Mouse (Mus musculus) G1E (cell line): ENCODE measurements around the gene Dennd1c.

Source experiments
- CTCF ChIP-seq: IDR thresholded peaks from 2 replicates; pipeline ENCODE4 v1.5.1; 2012; ENCODE audit warnings: low read depth, low read length, inconsistent platforms, mixed read lengths
- GATA1 ChIP-seq: IDR thresholded peaks from 2 replicates; pipeline ENCODE4 v1.6.1; 2012; ENCODE audit warnings: borderline replicate concordance, low read length, inconsistent platforms, mixed read lengths
- GATA2 ChIP-seq: IDR thresholded peaks from 2 replicates; pipeline ENCODE4 v1.6.1; 2012; ENCODE audit warnings: low read depth, low read length, inconsistent platforms, borderline replicate concordance
- POLR2AphosphoS5 ChIP-seq: IDR thresholded peaks from 2 replicates; pipeline ENCODE4 v1.6.1; 2012; ENCODE audit warnings: low read depth, low read length, inconsistent platforms; ENCODE audit not compliant: insufficient replicate concordance

DNA sequence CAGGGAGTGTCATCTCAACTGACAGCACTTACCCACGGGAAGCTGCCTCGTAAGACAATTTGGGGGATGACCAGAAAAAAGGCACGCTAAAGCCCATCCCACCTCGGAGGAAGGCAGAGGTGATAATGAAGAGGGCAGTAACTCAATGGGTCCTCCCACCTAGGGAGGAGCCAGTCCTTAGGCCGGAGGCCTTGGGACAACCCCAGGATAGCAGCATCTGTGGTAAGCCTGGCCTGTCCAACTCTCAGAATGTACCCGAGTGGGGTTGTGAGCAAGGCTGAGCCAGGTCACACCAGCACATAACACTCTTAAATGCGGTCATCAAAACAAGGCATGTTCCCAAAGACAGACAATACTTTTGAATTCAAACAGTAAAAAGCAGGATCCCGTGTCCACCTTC lies 48.6 kb downstream of the Dennd1c start:
- no peak for TF ChIP-seq CTCF
- no peak for TF ChIP-seq GATA1
- no peak for TF ChIP-seq POLR2AphosphoS5
- no peak for TF ChIP-seq GATA2
